Mouse (Mus musculus) stomach, embryonic 15.5 days (tissue): ENCODE data around the gene Sspo. TPM values are rescaled to one million over a fixed set of nuclear protein-coding genes. Genes with fewer than 3 reads are reported as not detected.
"Not testable (repeated sequence)": the region's sequence is repeated elsewhere in the genome, so short reads cannot be mapped to it uniquely, and the experiment has no call there.

Source experiments
- ATAC-seq: fragments of 200-750 bp; cut with Nextera tagmentation; 2 replicates; pipeline ENCODE4 v1.8.0; 2017; ENCODE audit warnings: low read depth, moderate number of reproducible peaks, moderate TSS enrichment; ENCODE audit not compliant: insufficient read depth, low FRiP score
- H3K27ac ChIP-seq: fragments of 300-500 bp; sonication (generic); 2 replicates; pipeline ENCODE4 v1.5.1; 2015; ENCODE audit warnings: mild to moderate bottlenecking, inconsistent platforms
- H3K27me3 ChIP-seq: fragments of 300-500 bp; sonication (generic); replicated peaks from 2 replicates; pipeline ENCODE4 v1.6.1; 2015; ENCODE audit warnings: inconsistent platforms
- H3K36me3 ChIP-seq: fragments of 300-500 bp; sonication (generic); 2 replicates; pipeline ENCODE4 v1.6.1; 2015; ENCODE audit warnings: inconsistent platforms
- H3K4me1 ChIP-seq: fragments of 300-500 bp; sonication (generic); 2 replicates; pipeline ENCODE4 v1.6.1; 2015; ENCODE audit warnings: inconsistent platforms
- H3K4me2 ChIP-seq: fragments of 300-500 bp; sonication (generic); 2 replicates; pipeline ENCODE4 v1.6.1; 2015; ENCODE audit warnings: mild to moderate bottlenecking, inconsistent platforms
- H3K4me3 ChIP-seq: fragments of 300-500 bp; sonication (generic); replicated peaks from 2 replicates; pipeline ENCODE4 v1.5.1; 2015; ENCODE audit warnings: inconsistent platforms
- H3K9ac ChIP-seq: fragments of 300-500 bp; sonication (generic); 2 replicates; pipeline ENCODE4 v1.6.1; 2015; ENCODE audit warnings: inconsistent platforms
- H3K9me3 ChIP-seq: fragments of 300-500 bp; sonication (generic); 2 replicates; pipeline ENCODE4 v1.6.1; 2016; ENCODE audit warnings: inconsistent platforms
- WGBS: fragments of 180-500 bp; shearing (Covaris S2); methylation state at CpG from one replicate; pipeline ENCODE4 v1.1.7; 2015; 5-methylcytosine and 5-hydroxymethylcytosine counted together
- polyA plus RNA-seq: library from polyadenylated mRNA; unstranded; fragments of >200 nt; fragmentation: Nextera tagmentation; extraction: Ambion mirVana; gene quantifications from 2 replicates; pipeline ENCODE4 v1.2.1, GENCODE M21; 2015

Sspo gene
- polyA plus RNA-seq, 1 experiment from 2014 or later: 0.26 TPM

DNA sequence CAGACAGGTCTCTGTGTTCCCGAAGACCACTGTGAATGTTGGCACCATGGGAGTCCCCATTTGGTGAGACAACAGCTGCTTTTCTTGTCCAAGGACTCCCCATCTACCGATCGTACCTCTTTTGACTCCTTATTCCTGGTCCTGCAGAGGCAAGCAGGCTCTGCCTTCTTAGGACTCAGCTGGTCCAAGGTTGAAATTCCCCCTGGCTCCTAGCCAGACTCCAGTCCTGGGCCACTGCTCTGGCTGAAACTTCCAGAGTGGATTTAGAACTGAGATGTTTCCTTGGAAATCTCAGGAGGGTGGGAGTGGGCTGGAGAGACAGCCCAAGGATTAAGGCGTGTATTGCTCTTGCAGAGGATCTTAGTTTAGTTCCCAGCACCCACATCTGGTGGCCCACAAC lies 49.5 kb downstream of the Sspo start:
- Histone ChIP-seq H3K27me3 (no peaks in the 10 kb centered on the region), H3K9ac (no peak overlapping the region), H3K9me3 (no peaks in the 10 kb centered on the region), H3K27ac (no peak overlapping the region), H3K4me1 (no peaks in the 10 kb centered on the region), H3K4me2 (no peak overlapping the region), H3K4me3 (no peak overlapping the region), H3K36me3 (no peaks in the 10 kb centered on the region)
- no peak for ATAC-seq
- WGBS: 85% methylated on average over 4 of the region's 4 CpGs

DNA sequence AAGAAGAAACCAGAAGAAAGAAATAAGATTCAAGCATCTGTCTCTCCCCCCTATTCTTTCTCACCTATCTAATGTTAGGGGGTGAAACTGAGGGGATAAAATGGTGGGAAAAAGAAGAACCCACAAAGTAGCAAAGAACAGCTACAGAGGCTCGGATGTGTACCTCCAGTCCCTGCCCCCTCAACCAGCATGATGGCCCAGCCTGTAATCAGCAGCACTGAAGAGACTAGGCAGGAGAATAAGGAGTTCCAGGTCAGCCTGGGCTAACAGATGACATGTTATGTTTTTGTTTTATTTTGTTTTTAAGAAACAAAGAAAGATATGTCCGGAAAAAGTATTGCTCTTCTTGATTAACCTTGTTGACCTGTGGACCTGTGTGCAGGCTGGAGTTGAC lies 55.8 kb downstream of the Sspo start:
- no peaks in the 10 kb centered on the region for H3K9me3 ChIP-seq
- H3K4me3 ChIP-seq: no peak overlapping the region
- 2% methylated on average over 2 of the region's 2 CpGs for WGBS
- no peak overlapping the region for H3K27ac ChIP-seq
- 0 out of 2 replicates have a peak, but pooled peaks have one; percentile 11 for ATAC-seq
- H3K36me3 ChIP-seq: no peaks in the 10 kb centered on the region
- no peak overlapping the region for H3K9ac ChIP-seq
- no peaks in the 10 kb centered on the region for H3K27me3 ChIP-seq
- no peak overlapping the region for H3K4me2 ChIP-seq
- peaks cover 5% of the 10 kb centered on the region; the same call in 1 of the 2 replicates for H3K4me1 ChIP-seq

DNA sequence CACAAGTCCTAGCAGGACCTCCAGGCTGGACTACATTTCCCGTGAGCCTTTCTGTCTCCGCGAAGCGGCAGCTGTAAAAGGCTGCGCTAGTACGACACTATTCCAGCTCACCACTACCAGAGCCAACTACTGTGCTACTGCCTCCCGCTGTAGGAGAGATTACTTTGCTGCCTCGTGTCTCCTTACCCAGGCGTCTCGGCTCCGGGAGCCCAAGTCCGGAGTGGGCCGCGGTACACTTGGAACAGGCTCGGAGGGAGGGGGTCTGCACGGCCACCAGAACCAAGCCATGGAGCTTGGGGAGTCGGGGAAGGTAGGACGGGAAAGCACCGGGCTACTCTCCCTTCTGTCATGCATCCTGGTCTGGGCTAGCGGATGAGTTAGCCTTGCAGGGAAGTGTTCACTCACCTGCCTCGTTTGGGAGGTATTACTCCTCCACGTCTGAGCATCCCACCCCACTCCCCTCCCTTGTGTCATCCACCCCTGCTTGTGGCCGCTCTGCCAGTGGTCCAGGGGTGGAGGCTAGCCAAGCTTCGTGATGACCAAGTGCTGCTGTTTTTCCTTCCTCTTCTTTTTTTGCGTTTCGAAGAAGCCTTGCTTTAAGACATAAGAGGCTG lies 56.3 kb downstream of the Sspo start:
- H3K9me3 ChIP-seq: no peaks in the 10 kb centered on the region
- under 1% methylated on average over 26 of the region's 26 CpGs for WGBS
- no peaks in the 10 kb centered on the region for H3K27me3 ChIP-seq
- H3K36me3 ChIP-seq: no peaks in the 10 kb centered on the region
- H3K4me3 ChIP-seq: peak overlapping the region; percentile 66
- H3K4me1 ChIP-seq: peaks cover 5% of the 10 kb centered on the region; the same call in 1 of the 2 replicates
- H3K27ac ChIP-seq: peak overlapping the region; percentile 82
- peak overlapping the region; percentile 83 for H3K4me2 ChIP-seq
- peak overlapping the region; percentile 66 for H3K9ac ChIP-seq
- ATAC-seq: peak; percentile 92

DNA sequence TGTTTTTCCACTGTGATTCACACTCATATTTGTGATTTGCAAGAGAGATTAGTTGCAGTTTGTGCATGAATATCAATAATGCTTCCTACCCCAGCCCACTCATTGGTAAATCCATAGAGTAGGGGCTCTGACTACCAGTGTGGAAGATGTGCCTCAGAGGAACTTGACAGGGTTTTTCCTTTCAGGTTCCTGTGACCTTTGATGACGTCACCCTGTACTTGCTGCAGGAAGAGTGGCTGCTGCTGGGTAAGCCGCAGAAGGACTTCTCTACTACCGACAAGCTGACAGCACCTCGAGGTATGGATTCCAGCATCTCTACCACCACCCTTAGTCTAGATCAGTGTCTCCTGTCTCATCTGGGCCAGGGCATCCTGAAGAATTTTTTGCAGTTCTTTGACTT lies 60.1 kb downstream of the Sspo start:
- H3K4me3 ChIP-seq: no peak overlapping the region
- no peaks in the 10 kb centered on the region for H3K9me3 ChIP-seq
- no peak for ATAC-seq
- H3K4me2 ChIP-seq: no peak overlapping the region
- WGBS: 65% methylated on average over 4 of the region's 4 CpGs
- no peak overlapping the region for H3K9ac ChIP-seq
- peaks cover 5% of the 10 kb centered on the region; the same call in 1 of the 2 replicates for H3K4me1 ChIP-seq
- no peak overlapping the region for H3K27ac ChIP-seq
- H3K27me3 ChIP-seq: no peaks in the 10 kb centered on the region
- peaks cover 7% of the 10 kb centered on the region for H3K36me3 ChIP-seq

DNA sequence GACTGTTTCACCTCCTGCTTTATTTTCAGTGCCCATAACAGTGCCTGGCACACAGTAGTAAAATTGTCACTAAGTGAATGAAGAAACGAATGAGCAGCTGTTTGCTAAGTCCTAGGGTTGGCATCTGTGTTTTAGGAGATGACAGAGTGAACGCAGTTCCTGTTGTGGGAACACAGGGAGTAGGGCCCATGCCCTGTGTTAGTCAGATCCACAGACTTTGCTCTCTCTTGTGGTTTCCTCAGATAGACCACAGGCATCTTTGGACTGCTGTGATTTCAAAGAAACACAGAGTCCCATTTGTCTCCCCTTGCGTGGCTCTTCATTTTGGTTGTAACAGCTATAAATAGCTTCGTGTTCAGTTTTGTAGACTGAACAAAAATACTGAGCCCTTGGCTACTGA lies 62.4 kb downstream of the Sspo start:
- Histone ChIP-seq H3K27me3 (no peaks in the 10 kb centered on the region), H3K4me1 (no peaks in the 10 kb centered on the region), H3K36me3 (peaks cover 20% of the 10 kb centered on the region), H3K9ac (no peak overlapping the region), H3K4me2 (no peak overlapping the region), H3K4me3 (no peak overlapping the region), H3K27ac (no peak overlapping the region), H3K9me3 (no peaks in the 10 kb centered on the region)
- WGBS: 75% methylated on average over 4 of the region's 4 CpGs
- ATAC-seq: no peak

- H3K4me2 ChIP-seq: no peak overlapping the region
- no peak overlapping the region for H3K9ac ChIP-seq
- H3K36me3 ChIP-seq: peaks cover 33% of the 10 kb centered on the region
- H3K4me3 ChIP-seq: no peak overlapping the region
- no peaks in the 10 kb centered on the region for H3K9me3 ChIP-seq
- no peaks in the 10 kb centered on the region for H3K27me3 ChIP-seq
- no peaks in the 10 kb centered on the region for H3K4me1 ChIP-seq
- no peak for ATAC-seq
- 84% methylated on average over 7 of the region's 7 CpGs for WGBS
- H3K27ac ChIP-seq: no peak overlapping the region
These were observed 63.8 kb downstream of the Sspo start for GRCm38 (mm10) chr6:48511861-48512260.

DNA sequence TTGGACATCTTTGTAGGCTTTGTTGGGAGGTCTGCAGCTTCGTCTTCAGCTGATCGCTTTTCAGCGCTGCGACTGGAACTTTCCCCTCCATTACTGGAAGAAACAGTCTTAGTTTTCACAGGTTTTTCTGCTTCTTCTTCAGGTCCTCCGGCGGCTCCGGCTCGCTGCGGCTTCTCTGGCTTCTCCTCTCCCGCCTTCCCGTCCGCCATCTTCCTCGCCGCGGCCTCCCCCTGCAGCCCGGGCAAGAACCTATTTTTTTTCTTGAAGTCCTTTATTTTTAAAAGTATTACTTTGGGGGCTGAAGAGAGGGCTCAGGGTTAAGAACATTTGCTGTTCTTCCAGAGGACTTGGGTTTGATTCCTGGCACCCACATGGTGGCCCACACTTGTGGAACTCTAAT lies 76.9 kb downstream of the Sspo start:
- not testable (repeated sequence) for H3K4me1 ChIP-seq, H3K36me3 ChIP-seq, H3K27ac ChIP-seq, H3K9ac ChIP-seq, H3K4me2 ChIP-seq, H3K4me3 ChIP-seq, H3K27me3 ChIP-seq, ATAC-seq, H3K9me3 ChIP-seq
- WGBS: 96% methylated on average over 16 of the region's 16 CpGs

- H3K4me1 ChIP-seq: no peaks in the 10 kb centered on the region
- H3K4me3 ChIP-seq: no peak overlapping the region
- no peak overlapping the region for H3K4me2 ChIP-seq
- no peak overlapping the region for H3K27ac ChIP-seq
- H3K27me3 ChIP-seq: no peaks in the 10 kb centered on the region
- peaks cover 10% of the 10 kb centered on the region; the same call in 1 of the 2 replicates for H3K36me3 ChIP-seq
- ATAC-seq: no peak
- H3K9me3 ChIP-seq: no peaks in the 10 kb centered on the region
- 75% methylated on average over 9 of the region's 9 CpGs for WGBS
- H3K9ac ChIP-seq: no peak overlapping the region
These were observed 79.9 kb downstream of the Sspo start for GRCm38 (mm10) chr6:48527901-48528300.

GRCm38 (mm10) chr6:48529261-48529660 lies 81.2 kb downstream of the Sspo start:
- ATAC-seq: no peak
- 71% methylated on average over 14 of the region's 14 CpGs for WGBS
- Histone ChIP-seq H3K36me3 (peaks cover 10% of the 10 kb centered on the region; the same call in 1 of the 2 replicates), H3K27ac (no peak overlapping the region), H3K4me3 (no peak overlapping the region), H3K9me3 (no peaks in the 10 kb centered on the region), H3K9ac (no peak overlapping the region), H3K4me2 (no peak overlapping the region), H3K4me1 (no peaks in the 10 kb centered on the region), H3K27me3 (no peaks in the 10 kb centered on the region)

DNA sequence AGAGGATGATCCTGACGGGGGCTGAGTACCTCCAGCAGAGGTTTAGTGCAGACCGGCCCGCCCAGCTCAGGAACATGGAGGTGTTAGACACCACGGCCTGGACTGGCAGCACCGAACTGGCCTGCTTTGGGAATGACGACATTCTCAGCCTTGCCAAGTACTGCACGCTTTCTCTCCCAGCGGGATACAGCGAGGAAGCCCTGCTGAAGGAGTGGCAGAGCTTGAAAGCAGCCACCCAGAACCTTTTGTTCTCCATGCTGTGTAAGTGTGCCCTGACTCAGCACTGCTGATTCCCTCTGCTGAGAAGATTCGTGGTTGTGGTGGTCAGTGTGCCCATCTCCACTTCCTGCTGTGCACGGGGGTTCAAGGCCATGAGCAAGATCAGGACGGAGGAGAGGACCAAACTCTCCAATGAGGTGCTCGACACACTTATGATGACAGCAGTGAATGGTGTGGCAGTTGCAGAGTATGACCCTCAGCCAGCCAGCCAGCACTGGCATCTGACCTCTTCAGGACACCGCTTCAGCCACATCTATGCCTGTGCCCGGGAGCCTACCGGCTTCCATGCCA lies 81.9 kb downstream of the Sspo start:
- H3K27me3 ChIP-seq: no peaks in the 10 kb centered on the region
- 88% methylated on average over 16 of the region's 16 CpGs for WGBS
- H3K4me3 ChIP-seq: no peak overlapping the region
- H3K9ac ChIP-seq: no peak overlapping the region
- H3K36me3 ChIP-seq: peaks cover 10% of the 10 kb centered on the region; the same call in 1 of the 2 replicates
- H3K4me2 ChIP-seq: no peak overlapping the region
- no peaks in the 10 kb centered on the region for H3K9me3 ChIP-seq
- no peak for ATAC-seq
- H3K4me1 ChIP-seq: no peaks in the 10 kb centered on the region
- H3K27ac ChIP-seq: no peak overlapping the region

DNA sequence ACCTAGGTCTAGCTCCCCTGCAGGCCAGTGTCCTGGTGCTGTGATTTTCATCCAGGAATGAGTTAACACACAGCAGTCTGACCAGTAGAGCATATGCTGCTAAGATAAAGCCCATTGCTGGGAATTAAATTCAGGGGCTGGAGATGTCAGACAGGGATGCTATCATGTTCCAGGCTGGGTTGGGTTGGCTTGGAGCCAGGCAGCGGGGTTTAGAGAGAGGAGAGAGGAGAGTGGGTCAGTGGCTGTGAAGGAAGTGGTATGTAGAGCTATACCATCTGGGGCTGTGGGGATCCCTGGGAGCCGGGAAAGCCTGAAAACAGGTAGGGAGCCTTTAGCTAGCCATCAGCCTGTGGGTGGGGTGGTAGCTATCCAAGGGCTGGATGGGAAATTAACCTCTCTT lies 82.8 kb downstream of the Sspo start:
- H3K9ac ChIP-seq: no peak overlapping the region

GRCm38 (mm10) chr6:48533475-48533874 lies 85.4 kb downstream of the Sspo start:
- 77% methylated on average over 2 of the region's 2 CpGs for WGBS
- Histone ChIP-seq H3K4me3 (no peak overlapping the region), H3K27ac (no peak overlapping the region), H3K9ac (no peak overlapping the region), H3K4me2 (no peak overlapping the region), H3K36me3 (peaks cover 8% of the 10 kb centered on the region; the same call in 1 of the 2 replicates), H3K4me1 (peaks cover 15% of the 10 kb centered on the region), H3K9me3 (no peaks in the 10 kb centered on the region), H3K27me3 (no peaks in the 10 kb centered on the region)
- ATAC-seq: no peak

More for the DNA sequence above, 82.8 kb downstream of the Sspo start:
- no peak overlapping the region for H3K4me2 ChIP-seq
- no peak overlapping the region for H3K27ac ChIP-seq
- no peak for ATAC-seq
- no peak overlapping the region for H3K4me3 ChIP-seq
- H3K27me3 ChIP-seq: no peaks in the 10 kb centered on the region
- H3K9me3 ChIP-seq: no peaks in the 10 kb centered on the region
- no peaks in the 10 kb centered on the region for H3K4me1 ChIP-seq
- 24% methylated on average over 2 of the region's 2 CpGs for WGBS
- H3K36me3 ChIP-seq: peaks cover 10% of the 10 kb centered on the region; the same call in 1 of the 2 replicates
